Comparison of ENCODE assay signal across 10 mouse cellular contexts in genomic region chr10:93274277-93274696, GRCm38 (mm10). TPM values are rescaled to one million over a fixed set of nuclear protein-coding genes. Genes with fewer than 3 reads are reported as not detected.
DNase-seq lines count a peak whose midpoint lies in the region; ATAC-seq lines count a peak whose summit lies in the region.
"Had no signal": no experiment of that assay in that cellular context is flagged by ENCODE, and none has a peak within 500 bp of the region (broad histone marks: within the 10 kb centered on the region; RNA-seq: fewer than 3 reads in every experiment).

No protein-coding gene starts in this region.

- H3K27ac ChIP-seq in heart, embryonic 14.5 days (replicated peaks in 1 of 2; ENCODE audit: control insufficient read depth in 1 of 2, insufficient read depth in 1 of 2, low read depth in 2 of 2, low read length in 2 of 2) = 0 out of 4 replicates have a peak overlapping the region, but pooled peaks of 1 of the 2 experiments have one; percentile 9
- H3K27ac ChIP-seq in hindbrain, embryonic 14.5 days = peak overlapping the region; percentile 87

- H3K4me1 ChIP-seq in heart, embryonic 14.5 days (ENCODE audit: control insufficient read depth in 2 of 2, insufficient read depth in 2 of 2, low read length in 2 of 2) = peaks cover 31 to 55% of the 10 kb centered on the region in 2 experiments
- H3K4me1 ChIP-seq in hindbrain, embryonic 14.5 days (replicated peaks; ENCODE audit: control insufficient read depth, insufficient read depth, low read length) = peaks cover 27% of the 10 kb centered on the region

- intact Hi-C loops in heart, postnatal 10 days (cut with DNase I) = no loop called here

- H3K9me3 ChIP-seq in heart, embryonic 14.5 days (ENCODE audit: control insufficient read depth, low read length) = no peaks in the 10 kb centered on the region
- H3K9me3 ChIP-seq in hindbrain, embryonic 14.5 days (ENCODE audit: control insufficient read depth, low read length) = no peaks in the 10 kb centered on the region

- peak overlapping the region; percentile 16; the same call in 1 of the 2 replicates for H3K9ac ChIP-seq in heart, embryonic 14.5 days (ENCODE audit: low read length)
- no peak overlapping the region for H3K9ac ChIP-seq in hindbrain, embryonic 14.5 days

- no peak overlapping the region for H3K4me2 ChIP-seq in heart, embryonic 14.5 days (ENCODE audit: low read length)
- no peak overlapping the region for H3K4me2 ChIP-seq in hindbrain, embryonic 14.5 days (replicated peaks)

- H3K36me3 ChIP-seq in heart, embryonic 14.5 days (ENCODE audit: control insufficient read depth, insufficient read depth, low read length) = peaks cover 4% of the 10 kb centered on the region; the same call in 1 of the 2 replicates
- no peaks in the 10 kb centered on the region for H3K36me3 ChIP-seq in hindbrain, embryonic 14.5 days (replicated peaks; ENCODE audit: control insufficient read depth, insufficient read depth)

- 35% methylated on average over 2 of the region's 2 CpGs for WGBS in heart, embryonic 14.5 days
- WGBS in hindbrain, embryonic 14.5 days = 74% methylated on average over 2 of the region's 2 CpGs

- no peaks in the 10 kb centered on the region for H3K27me3 ChIP-seq in heart, embryonic 14.5 days (ENCODE audit: control insufficient read depth, insufficient read depth, low read length)
- no peaks in the 10 kb centered on the region for H3K27me3 ChIP-seq in hindbrain, embryonic 14.5 days (ENCODE audit: control insufficient read depth, insufficient read depth, low read length)

- no peak for ATAC-seq in heart, embryonic 14.5 days (ENCODE audit: insufficient number of reproducible peaks, insufficient read depth, low FRiP score, low read depth)
- no peak for ATAC-seq in hindbrain, embryonic 14.5 days (ENCODE audit: low FRiP score)

- no peak overlapping the region for H3K4me3 ChIP-seq in heart, embryonic 14.5 days (ENCODE audit: control insufficient read depth in 1 of 2, insufficient read depth in 1 of 2, low read depth in 1 of 2, low read length in 2 of 2)
- no peak overlapping the region for H3K4me3 ChIP-seq in hindbrain, embryonic 14.5 days (replicated peaks; ENCODE audit: low read length)

- DNase-seq in heart, postnatal 10 days = no peak
- peak; percentile 41 for DNase-seq in 3T3-L1 (ENCODE audit: low read depth, low spot score)
- DNase-seq in CD8-positive naive resting alpha-beta T cell, adult 2 months (ENCODE audit: low read depth in 2 of 2, low spot score in 2 of 2) = peak; percentile 27 to 30
- DNase-seq in hindbrain, embryonic 14.5 days (ENCODE audit: low spot score) = no peak
- no peak for DNase-seq in frontal cortex, postnatal 36 days (ENCODE audit: low spot score in 2 of 2)
- DNase-seq in lung, postnatal 36 days = no peak
- DNase-seq in urinary bladder, postnatal 25 days (ENCODE audit: low spot score) = no peak
- DNase-seq: heart, adult 18-20 months; right cerebral cortex, adult 18-20 months had no signal

RNA-seq across cellular contexts. Expression of gene Elk3, which starts 36.6 kb away (rescaled TPM):
- polyA plus RNA-seq in heart, embryonic 14.5 days (2014; fragmentation: Nextera tagmentation; extraction: Ambion mirVana) = 42.8 and 46.5 TPM in 2 replicates
- 100 to 1,000 TPM; 106 to 115 TPM for total RNA-seq in heart, postnatal 10 days (2021)
- 7.9 and 11.3 TPM in 2 replicates for polyA plus RNA-seq in hindbrain, embryonic 14.5 days (2014; fragmentation: Nextera tagmentation; extraction: Ambion mirVana)

Comparison
In these comparisons a context has a peak if more than half of its experiments do, and no peak if none do; other contexts are left out.
1. DNase-seq: peak in 3T3-L1 (single experiment) and CD8-positive naive resting alpha-beta T cell, adult 2 months (2 of 2); none in heart, postnatal 10 days (0 of 2), hindbrain, embryonic 14.5 days (single experiment), frontal cortex, postnatal 36 days (0 of 2), lung, postnatal 36 days (single experiment) and urinary bladder, postnatal 25 days (single experiment).